Mouse (Mus musculus) cerebellum, adult 2 months (tissue): ENCODE measurements at regions not wholly inside any gene's neighbourhood (a gene's known extent, or its start where the extent isn't known, plus 50 kb on each side); places are given as distances from the start of the nearest gene placed in this dataset.

Experiments used
- DNase-seq, 2 experiments: peaks; one replicate each; pipeline ENCODE4 v3.0.0; 2021
- H3K27ac ChIP-seq: fragments of 200-500 bp; 2 replicates; pipeline ENCODE4 v1.5.1; 2012; ENCODE audit warnings: low read length, control low read depth, inconsistent platforms; ENCODE audit not compliant: insufficient read depth
- H3K27me3 ChIP-seq: fragments of 200-500 bp; 2 replicates; pipeline ENCODE4 v1.6.1; 2012; ENCODE audit warnings: inconsistent platforms, mild to moderate bottlenecking, low read length, moderate library complexity; ENCODE audit not compliant: control insufficient read depth, insufficient read depth
- H3K4me1 ChIP-seq: fragments of 200-500 bp; 2 replicates; pipeline ENCODE4 v1.6.1; 2011; ENCODE audit warnings: low read length; ENCODE audit not compliant: control insufficient read depth, insufficient read depth
- H3K4me3 ChIP-seq: fragments of 200-500 bp; replicated peaks from 2 replicates; pipeline ENCODE3; 2011; ENCODE audit warnings: mild to moderate bottlenecking, low read depth, low read length, control low read depth; ENCODE audit not compliant: insufficient read depth
- CTCF ChIP-seq: fragments of 200-500 bp; IDR thresholded peaks from 2 replicates; pipeline ENCODE4 v1.5.1; 2011; ENCODE audit warnings: low read depth, mild to moderate bottlenecking, control low read depth, low read length, moderate library complexity, borderline replicate concordance; ENCODE audit not compliant: insufficient read depth
- POLR2A ChIP-seq: fragments of 200-500 bp; IDR thresholded peaks from 2 replicates; pipeline ENCODE4 v1.6.1; 2011; ENCODE audit warnings: low read length, control low read depth, borderline replicate concordance; ENCODE audit not compliant: insufficient read depth
- WGBS: fragments of 180-500 bp; shearing (Covaris S2); methylation state at CpG from one replicate; pipeline ENCODE4 v1.1.7; 2018; 5-methylcytosine and 5-hydroxymethylcytosine counted together

DNA sequence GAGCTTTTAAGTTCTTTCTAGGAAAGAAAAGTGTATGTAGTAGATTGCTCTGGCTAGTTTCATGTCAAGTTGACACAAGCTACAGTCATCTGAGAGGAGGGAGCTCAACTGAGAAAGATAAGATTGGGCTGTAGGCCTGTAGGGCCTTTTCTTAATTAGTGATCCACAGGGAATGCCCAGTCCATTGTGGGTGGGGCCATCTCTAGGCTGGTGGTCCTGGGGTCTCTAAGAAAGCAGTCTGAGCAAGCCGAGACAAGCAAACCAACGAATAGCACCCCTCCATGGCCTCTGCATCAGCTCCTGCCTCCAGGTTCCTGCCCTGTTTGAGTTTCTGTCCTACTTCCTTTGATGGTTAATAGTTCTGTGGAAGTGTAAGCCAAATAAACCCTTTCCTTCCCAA is 86.3 kb upstream of the Atp1a1 start:
- DNase-seq: peak in 1 of 2 experiments; percentile 25
- Histone ChIP-seq H3K27ac (peak overlapping the region; percentile 91), H3K27me3 (no peaks in the 10 kb centered on the region), H3K4me3 (no peak overlapping the region), H3K4me1 (peaks cover 42% of the 10 kb centered on the region)
- WGBS: 46% methylated on average over 2 of the region's 2 CpGs
- TF ChIP-seq POLR2A (no peak), CTCF (no peak)

- Histone ChIP-seq H3K27me3 (no peaks in the 10 kb centered on the region), H3K4me3 (no peak overlapping the region), H3K27ac (peak overlapping the region; percentile 91), H3K4me1 (peaks cover 42% of the 10 kb centered on the region)
- peak; percentile 99 to 100 for DNase-seq
- TF ChIP-seq CTCF: 0 out of 2 replicates have a peak, but pooled peaks have one; percentile 1
- TF ChIP-seq POLR2A: no peak
- 8% methylated on average over 6 of the region's 6 CpGs for WGBS
Observed at GRCm38 (mm10) chr3:101690222-101690621, 85.7 kb upstream of the Atp1a1 start.

DNA sequence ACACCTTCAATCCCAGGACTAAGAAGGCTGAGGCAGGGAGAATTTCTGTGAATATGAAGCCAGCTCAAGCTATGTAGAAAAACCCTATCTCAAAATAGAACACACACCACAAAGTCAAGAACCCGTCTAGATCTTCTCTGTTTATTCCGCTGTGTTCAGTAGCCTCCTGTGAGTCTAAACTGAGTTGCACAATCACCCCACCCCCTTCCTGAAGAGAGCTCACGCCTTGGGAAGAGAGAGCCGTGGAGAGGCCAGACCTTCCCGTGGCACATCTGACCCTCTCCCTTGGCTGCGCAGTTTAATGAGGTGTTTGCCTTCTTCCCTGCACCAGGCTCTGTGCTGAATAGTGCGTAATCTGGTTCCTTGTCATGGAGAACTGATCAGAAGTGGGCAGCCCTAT is 80.7 kb upstream of the Atp1a1 start:
- WGBS: 88% methylated on average over 7 of the region's 7 CpGs
- H3K4me1 ChIP-seq: peaks cover 23% of the 10 kb centered on the region
- H3K27ac ChIP-seq: no peak overlapping the region
- no peak overlapping the region for H3K4me3 ChIP-seq
- H3K27me3 ChIP-seq: no peaks in the 10 kb centered on the region; the same call in 1 of the 2 replicates
- TF ChIP-seq POLR2A (no peak), CTCF (no peak)
- DNase-seq: no peak

- Histone ChIP-seq H3K27me3 (no peaks in the 10 kb centered on the region), H3K4me3 (no peak overlapping the region), H3K4me1 (peaks cover 14% of the 10 kb centered on the region; the same call in 1 of the 2 replicates), H3K27ac (no peak overlapping the region)
- 93% methylated on average over 4 of the region's 4 CpGs for WGBS
- TF ChIP-seq POLR2A (no peak), CTCF (no peak)
- no peak for DNase-seq
Observed at GRCm38 (mm10) chr3:101672943-101673342, 68.5 kb upstream of the Atp1a1 start.

GRCm38 (mm10) chr3:101670561-101671001 is 66.1 kb upstream of the Atp1a1 start:
- H3K27ac ChIP-seq: no peak overlapping the region
- peaks cover 14% of the 10 kb centered on the region; the same call in 1 of the 2 replicates for H3K4me1 ChIP-seq
- peak in 1 of 2 experiments; percentile 46 for DNase-seq
- H3K4me3 ChIP-seq: no peak overlapping the region
- no peaks in the 10 kb centered on the region for H3K27me3 ChIP-seq
- WGBS: 30% methylated on average over 8 of the region's 8 CpGs
- TF ChIP-seq CTCF: no peak
- TF ChIP-seq POLR2A: no peak

GRCm38 (mm10) chr3:101669743-101670142 is 65.3 kb upstream of the Atp1a1 start:
- H3K27me3 ChIP-seq: no peaks in the 10 kb centered on the region
- 26% methylated on average over 3 of the region's 3 CpGs for WGBS
- no peak for TF ChIP-seq POLR2A
- no peak for TF ChIP-seq CTCF
- H3K4me1 ChIP-seq: peaks cover 14% of the 10 kb centered on the region; the same call in 1 of the 2 replicates
- DNase-seq: peak; percentile 46 to 79
- H3K4me3 ChIP-seq: no peak overlapping the region
- H3K27ac ChIP-seq: no peak overlapping the region

DNA sequence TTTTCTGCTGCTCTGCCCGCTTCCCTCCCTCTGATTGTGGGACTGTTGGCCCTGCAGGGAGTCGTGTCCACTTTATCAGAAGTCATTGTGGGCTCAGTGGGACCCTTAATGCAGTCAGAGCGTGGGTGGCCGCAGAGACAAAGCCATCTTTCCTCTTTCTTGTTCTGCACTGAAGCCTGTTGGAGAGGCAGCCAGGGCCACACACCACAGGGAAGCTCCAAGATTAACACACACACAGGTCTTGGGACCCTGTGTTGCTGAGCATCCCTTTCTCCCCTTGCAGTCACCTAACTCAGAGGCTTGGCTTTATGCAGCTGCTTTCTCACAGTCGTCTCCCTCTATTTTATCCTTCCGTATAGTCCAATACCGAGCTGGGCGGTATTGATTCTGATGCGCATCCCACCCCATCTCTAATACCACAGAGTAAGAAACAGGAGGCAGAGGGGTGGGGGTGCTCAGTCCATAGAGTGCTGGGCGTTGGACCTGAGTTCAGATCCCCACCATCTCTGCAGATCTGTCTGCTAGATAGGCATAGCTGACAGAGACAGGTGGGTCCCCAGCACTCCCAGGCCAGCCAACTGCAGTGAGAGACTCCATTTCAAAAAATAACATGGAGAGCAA is 63.4 kb upstream of the Atp1a1 start:
- no peak for DNase-seq
- 80% methylated on average over 10 of the region's 10 CpGs for WGBS

GRCm38 (mm10) chr3:101667186-101667585 is 62.7 kb upstream of the Atp1a1 start:
- TF ChIP-seq POLR2A: no peak
- TF ChIP-seq CTCF: no peak
- WGBS: 66% methylated on average over 4 of the region's 4 CpGs
- no peak for DNase-seq
- H3K27me3 ChIP-seq: no peaks in the 10 kb centered on the region
- H3K4me3 ChIP-seq: no peak overlapping the region
- no peak overlapping the region for H3K27ac ChIP-seq
- peaks cover 14% of the 10 kb centered on the region; the same call in 1 of the 2 replicates for H3K4me1 ChIP-seq

More for the DNA sequence above, 63.4 kb upstream of the Atp1a1 start:
- no peak overlapping the region for H3K27ac ChIP-seq
- H3K4me1 ChIP-seq: peaks cover 14% of the 10 kb centered on the region; the same call in 1 of the 2 replicates
- H3K4me3 ChIP-seq: no peak overlapping the region
- H3K27me3 ChIP-seq: no peaks in the 10 kb centered on the region
- TF ChIP-seq POLR2A (no peak), CTCF (no peak)
